Mouse (Mus musculus): Measurements from ENCODE around the gene Tmem132e.

Gene Tmem132e

DNA sequence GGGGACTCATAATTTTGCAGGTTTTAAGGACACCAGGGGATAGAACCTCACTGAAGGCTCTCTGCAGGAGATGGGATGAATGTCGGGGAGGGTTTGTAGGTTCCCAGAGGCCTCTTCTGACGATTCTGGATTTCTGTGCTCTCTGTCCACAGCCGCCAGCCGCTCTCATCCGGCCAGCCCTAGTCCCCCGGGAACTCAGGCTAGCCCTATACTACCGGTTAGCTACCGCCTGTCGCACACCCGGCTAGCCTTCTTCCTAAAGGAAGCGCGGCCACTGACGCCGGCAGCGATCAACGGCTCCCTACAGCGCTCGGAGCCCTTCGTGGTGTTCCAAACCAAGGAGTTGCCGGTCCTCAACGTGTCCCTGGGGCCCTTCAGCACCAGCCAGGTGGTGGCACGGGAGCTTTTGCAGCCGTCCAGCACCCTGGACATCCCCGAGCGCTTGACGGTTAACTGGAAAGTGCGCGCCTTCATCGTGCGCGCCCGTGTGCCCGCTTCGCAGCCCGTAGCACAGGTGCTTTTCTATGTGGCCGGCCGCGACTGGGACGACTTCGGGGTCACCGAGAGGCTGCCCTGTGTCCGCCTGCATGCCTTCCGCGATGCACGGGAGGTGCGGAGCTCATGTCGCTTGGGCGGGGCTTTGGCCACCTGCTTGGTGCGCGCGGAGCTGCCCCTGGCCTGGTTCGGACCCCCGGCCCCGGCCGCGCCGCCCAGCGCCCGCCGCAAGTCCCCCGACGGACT is 45.6 kb downstream of the Tmem132e start:
- no peak for DNase-seq (ENCODE audit: low spot score)

DNA sequence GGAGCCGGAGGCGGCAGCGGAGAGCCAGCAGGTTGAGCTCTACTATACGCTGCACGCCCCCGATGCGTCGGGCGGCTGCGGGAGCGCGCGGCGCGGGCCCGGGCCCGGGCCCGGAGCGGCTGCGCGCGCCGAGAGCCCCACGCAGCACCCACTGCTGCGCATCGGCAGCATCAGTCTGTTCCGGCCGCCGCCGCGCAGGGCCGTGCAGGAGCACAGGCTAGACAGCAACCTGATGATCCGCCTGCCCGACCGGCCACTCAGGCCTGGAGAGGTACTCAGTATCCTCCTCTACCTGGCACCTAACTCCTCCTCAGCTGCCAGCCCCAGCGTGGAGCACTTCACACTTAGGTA is 46.1 kb downstream of the Tmem132e start:
- no peak for DNase-seq (ENCODE audit: low spot score)

DNA sequence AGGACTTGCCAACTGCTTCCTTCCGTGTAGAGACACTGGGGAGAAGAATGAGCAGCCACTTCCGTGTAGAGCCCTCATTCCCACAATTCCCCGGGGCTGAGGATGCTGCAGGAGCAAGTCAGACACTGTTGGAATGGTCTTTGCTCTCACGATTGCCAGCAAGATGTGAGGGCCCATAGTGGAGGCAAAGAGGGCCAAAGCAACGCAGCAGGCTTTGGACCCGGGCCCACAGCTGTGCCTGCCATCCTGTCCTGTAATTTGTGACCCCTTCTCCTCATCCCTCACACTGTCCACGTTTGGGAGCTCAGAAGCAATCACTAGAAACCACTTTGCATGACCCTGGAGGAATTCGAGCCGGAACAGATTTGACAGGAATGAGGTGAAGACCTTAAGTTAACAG is 59.8 kb downstream of the Tmem132e start:
- no peak for DNase-seq (ENCODE audit: low spot score)

DNA sequence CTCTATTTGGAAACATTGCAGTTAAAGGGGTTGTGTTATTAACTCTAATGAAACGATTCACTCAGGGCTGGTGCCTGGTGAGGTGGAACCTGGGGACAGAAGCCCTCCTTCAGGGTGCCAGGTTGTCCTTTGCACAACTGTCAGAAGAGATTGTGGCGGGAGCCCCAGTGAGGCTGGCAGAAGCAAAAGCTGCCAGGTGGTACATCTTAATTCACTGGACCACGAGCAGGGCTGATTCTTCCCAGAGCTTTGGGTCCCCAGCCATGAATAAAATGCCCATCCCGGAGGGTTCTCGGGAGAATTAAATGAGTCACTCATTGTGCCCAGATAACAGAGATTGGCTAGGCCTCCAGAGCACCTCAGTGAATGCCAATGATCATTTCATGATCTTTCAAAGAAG is 63.8 kb downstream of the Tmem132e start:
- no peak for DNase-seq (ENCODE audit: low spot score)

DNA sequence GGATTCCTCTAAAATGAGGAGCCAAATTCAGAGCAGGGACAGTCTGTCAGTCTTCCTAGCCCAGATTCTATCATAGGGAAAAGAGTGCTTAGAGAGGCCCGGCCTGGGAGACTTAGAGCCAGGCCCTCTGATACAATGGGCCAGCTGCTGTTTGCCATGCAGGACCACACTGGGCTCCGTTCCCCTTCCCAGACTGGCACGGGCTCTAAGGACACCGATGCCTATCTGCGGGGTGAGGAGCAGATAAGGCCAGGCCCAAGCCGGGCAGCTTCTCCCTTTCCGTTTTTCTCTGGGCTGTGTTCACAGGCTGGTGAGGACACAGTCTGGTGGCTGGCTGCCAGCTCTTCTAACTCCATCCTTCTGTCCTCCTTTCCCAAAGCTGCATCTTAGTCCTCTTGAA is 64.5 kb downstream of the Tmem132e start:
- DNase-seq (ENCODE audit: low spot score), result no peak

DNA sequence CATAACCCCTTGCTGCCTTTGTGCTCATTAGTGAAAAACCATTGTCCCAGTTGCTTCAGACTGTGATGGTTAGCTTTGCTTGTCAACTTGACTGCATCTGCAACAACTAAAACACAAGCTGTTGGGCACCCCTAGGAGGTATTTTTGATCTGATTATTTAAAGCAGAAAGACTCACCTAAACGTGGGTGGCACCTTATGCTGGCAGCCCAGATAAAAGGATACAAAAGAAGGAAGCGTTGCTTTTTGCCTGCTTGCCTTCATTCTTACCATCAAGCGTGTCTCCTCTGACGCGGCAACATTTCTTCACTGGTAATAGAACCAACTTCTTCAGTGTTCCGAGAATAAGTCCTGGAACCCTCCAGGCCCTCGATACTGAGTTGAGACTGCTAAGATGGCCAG is 72.6 kb downstream of the Tmem132e start:
- peak; percentile 35 for DNase-seq (ENCODE audit: low spot score)

DNA sequence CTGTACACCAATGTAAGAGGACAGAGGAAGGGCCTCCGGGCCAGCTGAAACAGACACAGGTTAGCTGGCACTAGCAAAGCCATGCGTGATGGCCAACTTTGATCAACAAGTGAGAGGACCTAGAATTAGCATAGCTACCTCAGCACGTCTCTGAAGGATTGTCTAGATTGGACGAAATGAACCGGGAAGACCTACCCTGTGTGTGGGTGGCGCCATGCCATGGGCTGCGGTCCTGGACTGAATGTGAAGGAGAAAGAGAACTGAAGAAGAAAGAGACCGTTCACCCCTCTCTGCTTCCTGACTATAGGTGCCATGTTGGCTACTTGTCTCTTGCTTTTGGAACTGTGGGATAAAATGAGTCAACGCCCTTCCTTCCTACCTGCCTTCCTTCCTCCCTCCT is 76.8 kb downstream of the Tmem132e start:
- DNase-seq (ENCODE audit: low spot score), result no peak

DNA sequence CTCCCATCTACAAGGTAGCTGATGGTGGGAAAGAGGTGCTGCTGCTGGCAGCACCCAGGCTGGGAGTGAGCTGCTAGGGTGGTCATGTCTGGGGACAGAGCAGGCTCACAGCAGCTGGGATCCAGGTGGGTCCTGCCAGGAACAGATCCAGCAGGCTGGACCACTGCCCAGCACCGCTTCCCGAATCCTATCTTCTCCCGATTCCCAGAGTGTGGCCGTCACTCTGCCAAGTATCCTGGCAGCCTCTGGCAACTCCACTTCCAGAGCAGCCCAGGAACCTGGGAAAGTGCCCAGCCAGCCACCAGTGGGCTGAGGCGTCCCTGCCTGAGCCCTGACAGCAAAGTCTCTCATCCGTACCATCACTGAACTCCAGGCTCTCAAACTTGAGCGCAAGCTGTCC is 78.5 kb downstream of the Tmem132e start:
- DNase-seq (ENCODE audit: low spot score), result no peak

DNA sequence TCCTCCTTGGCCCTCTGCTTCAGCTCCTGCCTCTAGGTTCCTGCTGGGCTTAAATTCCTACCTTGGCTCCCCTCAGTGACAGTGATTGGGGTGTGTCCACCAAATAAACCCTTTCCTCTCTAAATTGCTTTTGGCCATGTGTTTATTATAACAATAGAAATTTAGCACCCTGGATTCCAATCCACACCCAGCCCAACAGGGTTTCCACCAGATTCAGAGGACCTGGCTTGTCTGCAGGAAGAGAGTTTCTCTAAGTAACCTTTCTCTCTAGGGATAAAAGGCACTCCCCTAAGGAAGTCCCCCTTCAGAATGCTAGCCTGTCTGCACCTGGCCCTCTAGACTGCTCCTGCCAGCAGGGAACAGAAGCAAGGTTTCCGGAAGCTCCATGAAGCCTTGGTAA is 82.4 kb downstream of the Tmem132e start:
- no peak for DNase-seq (ENCODE audit: low spot score)

DNA sequence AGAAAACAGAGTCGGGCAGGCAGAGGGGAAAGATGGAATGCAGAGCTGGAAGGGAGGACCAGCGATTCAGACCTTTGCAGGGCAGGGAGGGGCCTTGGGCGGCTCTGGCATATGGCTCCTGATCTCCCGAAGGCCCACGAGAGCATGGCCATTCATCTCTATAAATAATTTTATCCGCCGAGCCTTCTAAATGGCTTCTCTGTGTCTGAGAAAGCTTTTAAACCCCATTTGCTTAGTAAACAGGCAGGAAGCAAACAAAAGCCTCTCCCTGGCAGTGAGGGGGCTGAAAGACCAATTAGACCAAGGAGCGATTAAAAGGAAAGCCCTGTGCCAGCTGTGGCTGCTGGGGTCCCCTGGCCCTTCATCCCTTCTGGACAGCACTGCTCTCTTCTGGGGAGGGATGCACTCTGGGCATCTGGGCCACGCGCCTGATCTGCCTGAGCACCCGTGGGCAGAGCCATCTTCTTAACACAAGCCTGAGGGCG is 84.5 kb downstream of the Tmem132e start:
- DNase-seq (ENCODE audit: low spot score), result no peak

DNA sequence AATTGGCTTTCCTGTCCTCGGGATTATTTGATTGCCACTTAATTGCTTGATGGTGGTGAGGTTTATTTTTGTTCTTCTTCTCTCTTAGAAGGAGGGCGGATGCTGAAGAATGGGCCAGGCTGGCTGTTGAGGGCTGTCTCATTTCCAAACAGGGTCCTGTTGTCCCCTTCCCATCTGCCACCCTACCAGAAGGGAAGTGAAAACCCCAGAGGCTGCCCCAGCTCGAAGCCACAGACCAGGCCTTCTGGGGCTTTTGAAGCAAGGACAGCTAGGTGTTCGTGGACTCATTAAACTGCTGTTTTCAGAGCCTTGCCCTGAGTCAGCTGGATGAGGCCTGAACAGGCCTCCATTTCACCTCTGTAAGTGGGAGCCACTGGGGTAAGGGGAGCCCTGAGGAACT is 87.4 kb downstream of the Tmem132e start:
- no peak for DNase-seq (ENCODE audit: low spot score)

DNA sequence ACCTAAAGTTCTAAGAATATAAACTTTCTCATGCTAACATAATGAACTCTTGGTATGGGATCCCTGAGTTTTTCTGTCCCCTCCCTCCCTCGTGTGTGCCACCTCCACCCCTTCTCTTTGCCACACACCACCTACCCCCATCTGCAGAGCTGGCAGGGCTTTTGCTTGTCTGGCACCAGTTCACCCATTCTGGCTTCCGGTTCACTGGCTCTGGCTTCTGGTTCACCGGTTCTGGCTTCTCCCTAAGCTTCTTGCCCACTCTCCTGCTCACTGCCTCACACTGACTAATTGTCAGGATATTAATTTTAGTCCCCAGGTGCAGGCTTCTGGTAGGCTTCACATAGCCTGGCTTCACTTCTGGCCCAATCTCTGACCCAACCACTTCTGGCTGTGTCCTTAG is 88.7 kb downstream of the Tmem132e start:
- DNase-seq (ENCODE audit: low spot score), result no peak

DNA sequence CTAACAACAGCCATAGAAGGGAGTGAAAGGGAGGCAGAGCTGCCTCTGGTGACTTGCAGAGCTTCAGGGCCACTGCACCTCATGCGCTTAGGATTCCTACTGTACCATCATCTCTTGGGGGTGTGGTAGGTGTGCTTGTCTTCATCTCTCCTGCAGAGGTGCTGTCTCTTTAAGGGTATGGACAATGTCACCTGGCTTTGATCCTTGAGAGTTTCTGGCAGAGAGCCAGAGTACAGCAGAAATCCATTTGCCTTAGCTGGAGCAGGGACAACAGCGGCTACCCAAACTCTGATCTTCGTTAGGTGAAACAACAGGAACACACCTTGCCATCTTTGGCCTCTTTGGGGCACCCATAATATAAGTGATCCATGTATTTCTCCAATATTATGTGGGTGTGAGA is 92.2 kb downstream of the Tmem132e start:
- DNase-seq (ENCODE audit: low spot score), result no peak

DNA sequence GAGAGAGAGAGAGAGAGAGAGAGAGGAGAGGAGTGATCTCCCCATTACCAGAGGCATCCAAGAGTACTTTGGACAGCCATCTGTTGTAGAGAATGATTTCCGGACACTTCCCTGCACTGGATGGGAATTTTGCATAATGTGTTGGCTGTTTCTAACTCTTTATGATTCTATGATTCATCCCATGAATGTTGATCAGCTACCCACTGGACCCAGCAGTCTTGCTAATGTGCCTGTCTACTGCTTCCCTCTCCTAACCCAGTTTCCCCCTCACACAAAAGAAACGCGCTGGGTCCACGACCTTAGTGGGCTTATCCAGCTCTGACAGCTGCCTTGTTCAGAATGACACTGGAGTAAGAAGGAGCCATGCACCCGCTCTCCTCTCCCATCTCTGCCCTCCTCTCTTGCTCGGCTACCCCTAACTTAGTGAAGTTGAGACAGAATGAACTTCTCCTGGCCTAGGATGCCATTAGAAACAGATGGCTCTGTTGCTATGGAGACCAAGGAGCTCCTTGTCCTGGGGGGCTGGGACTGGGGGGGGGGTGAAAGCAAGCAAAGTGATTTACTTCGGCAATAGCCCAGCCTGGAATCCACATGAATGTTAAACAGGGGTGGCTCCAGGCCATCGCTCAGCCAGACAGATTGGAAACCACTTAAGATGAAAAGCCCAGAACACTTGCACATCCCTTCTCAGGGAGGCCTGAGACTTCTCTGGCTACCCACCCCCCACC is 98.8 kb downstream of the Tmem132e start:
- DNase-seq (ENCODE audit: low spot score), result no peak

DNA sequence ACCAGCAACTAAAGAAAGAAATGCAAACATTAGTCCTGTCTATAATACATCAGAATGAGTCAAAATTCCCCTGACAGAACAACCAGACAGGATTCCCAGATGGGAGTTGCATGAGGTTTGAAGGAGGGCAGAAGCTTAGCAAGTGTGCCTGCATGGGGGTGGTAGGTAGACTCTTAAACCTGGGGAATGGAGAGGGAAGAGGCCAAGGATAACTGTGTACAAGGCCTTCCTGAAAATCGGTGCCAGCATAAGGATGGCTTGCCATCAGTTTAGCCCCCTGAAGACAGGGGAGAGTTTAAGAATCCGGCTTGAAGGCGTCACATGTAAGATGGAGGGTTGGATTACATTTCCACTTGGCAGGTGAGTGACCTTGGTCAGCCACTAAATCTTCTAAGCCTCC is 102.2 kb downstream of the Tmem132e start:
- DNase-seq (ENCODE audit: low spot score), result no peak

Measured in layer of hippocampus, adult 9-10 months (tissue).